Mouse (Mus musculus): Measurements from ENCODE around the gene Gm10837. TPM values are rescaled to one million over a fixed set of nuclear protein-coding genes. Genes with fewer than 3 reads are reported as not detected.

Gm10837 gene
- polyA plus RNA-seq, 1 experiment = not detected

DNA sequence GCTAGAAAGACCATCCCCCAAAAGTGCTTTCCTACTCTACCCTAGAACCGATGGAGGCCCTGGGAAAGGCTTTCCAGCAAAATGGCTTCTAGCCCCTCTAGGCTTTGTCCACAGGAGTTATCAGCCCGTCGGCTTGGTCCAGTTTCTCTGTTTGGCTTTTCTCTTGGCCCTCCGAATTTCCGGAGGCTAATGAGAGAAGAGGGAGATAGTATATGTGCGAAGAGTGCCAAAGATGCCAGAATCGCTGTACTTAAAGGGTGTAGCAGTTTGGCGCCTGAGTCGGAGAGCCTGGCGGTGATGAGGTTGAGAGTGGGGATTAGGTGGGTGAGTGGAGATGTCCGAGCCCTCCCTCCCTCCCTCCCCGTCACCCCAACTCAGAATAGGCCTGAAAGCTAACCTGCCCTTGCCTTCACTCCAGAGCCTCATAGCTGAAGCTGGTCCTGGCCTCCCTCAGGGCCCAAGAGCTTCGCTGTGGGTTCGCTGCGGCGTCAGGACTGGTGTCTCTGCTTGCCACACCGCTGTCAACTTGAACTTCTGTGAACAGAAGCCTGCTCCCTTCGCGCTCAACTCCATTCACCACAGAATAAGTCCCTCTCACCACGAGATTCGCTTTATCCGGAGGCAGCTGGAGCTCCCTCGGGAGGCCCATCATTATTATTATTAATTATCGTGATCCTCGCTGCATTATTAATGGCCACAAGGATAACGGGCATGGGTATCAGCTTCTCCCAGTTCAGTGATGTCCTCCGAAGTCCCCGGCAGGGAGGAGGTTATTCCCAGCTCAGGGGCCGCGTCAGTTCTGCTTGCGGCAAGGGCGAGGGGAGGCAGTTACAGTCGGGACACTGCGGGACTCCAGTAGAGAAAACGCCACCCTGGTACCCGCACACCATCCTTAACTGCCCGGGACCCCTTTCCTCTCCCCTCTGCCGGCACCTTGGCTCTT lies 8.0 kb upstream of the Gm10837 start:
- Histone ChIP-seq H3K36me3 (ENCODE audit: control insufficient read depth, insufficient read depth, low read length) (no peaks in the 10 kb centered on the region), H3K27ac (ENCODE audit: insufficient read depth, low read depth, low read length) (no peak overlapping the region), H3K4me3 (ENCODE audit: low read depth, low read length) (no peak overlapping the region), H3K27me3 (ENCODE audit: control insufficient read depth, insufficient read depth, low read length) (peaks cover 80% of the 10 kb centered on the region), H3K4me1 (ENCODE audit: control insufficient read depth, insufficient read depth, insufficient read length, low read length) (no peaks in the 10 kb centered on the region)
- 3% methylated on average over 38 of the region's 38 CpGs for WGBS
- TF ChIP-seq POLR2A (IDR thresholded peaks at IDR 0.05; ENCODE audit: low read depth, low read length) (no peak), CTCF (IDR thresholded peaks at IDR 0.05; ENCODE audit: extremely low read depth, insufficient read length, insufficient replicate concordance, low read depth, low read length) (no peak)

DNA sequence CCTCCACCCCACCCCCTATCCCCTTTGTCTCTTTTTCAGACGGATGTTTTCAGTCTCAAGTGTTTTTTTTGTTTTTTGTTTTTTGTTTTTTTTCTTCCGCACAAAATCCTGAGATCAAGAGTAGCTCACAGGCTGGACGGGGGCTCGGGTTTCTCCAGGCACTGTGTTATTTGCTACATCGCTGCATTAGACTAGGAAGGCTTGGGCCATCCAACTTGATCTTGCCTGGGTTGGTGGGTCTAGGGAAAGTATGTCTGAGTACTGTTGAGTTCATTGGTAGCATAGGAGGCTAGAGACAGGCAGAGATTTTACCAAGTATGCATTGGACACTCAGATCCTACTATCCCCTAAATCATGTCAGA lies 7.4 kb upstream of the Gm10837 start:
- WGBS = 8% methylated on average over 5 of the region's 5 CpGs
- no peak for TF ChIP-seq CTCF (IDR thresholded peaks at IDR 0.05; ENCODE audit: extremely low read depth, insufficient read length, insufficient replicate concordance, low read depth, low read length)
- no peak for TF ChIP-seq POLR2A (IDR thresholded peaks at IDR 0.05; ENCODE audit: low read depth, low read length)
- Histone ChIP-seq H3K4me3 (ENCODE audit: low read depth, low read length) (no peak overlapping the region), H3K36me3 (ENCODE audit: control insufficient read depth, insufficient read depth, low read length) (no peaks in the 10 kb centered on the region), H3K4me1 (ENCODE audit: control insufficient read depth, insufficient read depth, insufficient read length, low read length) (no peaks in the 10 kb centered on the region), H3K27ac (ENCODE audit: insufficient read depth, low read depth, low read length) (no peak overlapping the region), H3K27me3 (ENCODE audit: control insufficient read depth, insufficient read depth, low read length) (peaks cover 79% of the 10 kb centered on the region)

DNA sequence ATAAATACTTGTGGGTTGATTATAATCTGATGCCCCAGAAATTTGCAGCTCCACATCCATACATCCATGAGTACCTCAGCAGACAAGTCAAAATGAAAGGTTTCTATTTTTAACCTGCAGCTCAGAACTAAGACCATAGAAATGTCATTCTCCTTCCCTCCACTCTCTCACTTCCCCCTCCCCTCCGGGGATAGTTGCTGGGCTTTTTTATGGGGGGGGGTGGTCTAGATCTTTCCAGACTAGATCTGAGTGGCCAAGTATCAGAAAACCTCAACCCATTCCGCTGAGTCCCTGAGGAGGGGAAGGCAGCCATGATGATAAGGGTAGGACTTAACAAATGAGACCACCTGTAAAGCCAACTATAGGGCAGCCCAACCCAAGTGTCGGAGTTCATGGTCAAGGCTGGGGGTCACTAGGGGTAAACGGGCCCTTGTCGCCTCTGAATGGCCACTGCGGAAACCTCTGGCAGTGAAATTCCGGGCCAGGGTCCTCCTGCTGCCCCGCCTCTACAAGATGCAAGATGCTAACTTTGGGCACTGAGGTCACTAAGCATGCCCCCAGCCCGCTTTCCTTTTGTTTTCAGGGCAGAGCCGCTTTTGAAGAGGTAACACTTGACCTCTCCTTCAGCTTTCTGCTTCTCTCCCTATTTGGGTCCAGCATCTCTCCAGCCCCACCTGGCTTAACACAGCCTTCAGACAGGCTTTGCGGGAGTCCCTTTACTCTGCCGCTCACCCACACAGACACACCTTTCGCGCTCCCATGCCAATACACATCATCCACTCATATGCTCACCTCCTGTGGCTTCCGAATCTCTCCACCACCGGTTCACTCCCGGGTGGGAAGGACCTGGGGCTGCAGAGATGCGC lies 6.6 kb upstream of the Gm10837 start:
- 7% methylated on average over 18 of the region's 18 CpGs for WGBS
- H3K36me3 ChIP-seq (ENCODE audit: control insufficient read depth, insufficient read depth, low read length) = no peaks in the 10 kb centered on the region
- H3K4me3 ChIP-seq (ENCODE audit: low read depth, low read length) = no peak overlapping the region
- no peak overlapping the region for H3K27ac ChIP-seq (ENCODE audit: insufficient read depth, low read depth, low read length)
- peaks cover 71% of the 10 kb centered on the region for H3K27me3 ChIP-seq (ENCODE audit: control insufficient read depth, insufficient read depth, low read length)
- no peaks in the 10 kb centered on the region for H3K4me1 ChIP-seq (ENCODE audit: control insufficient read depth, insufficient read depth, insufficient read length, low read length)
- TF ChIP-seq CTCF (IDR thresholded peaks at IDR 0.05; ENCODE audit: extremely low read depth, insufficient read length, insufficient replicate concordance, low read depth, low read length) = no peak
- no peak for TF ChIP-seq POLR2A (IDR thresholded peaks at IDR 0.05; ENCODE audit: low read depth, low read length)

- WGBS = 20% methylated on average over 4 of the region's 4 CpGs
- H3K4me3 ChIP-seq (ENCODE audit: low read depth, low read length) = no peak overlapping the region
Observed at GRCm38 (mm10) chr14:122484458-122484843, 5.9 kb upstream of the Gm10837 start.

DNA sequence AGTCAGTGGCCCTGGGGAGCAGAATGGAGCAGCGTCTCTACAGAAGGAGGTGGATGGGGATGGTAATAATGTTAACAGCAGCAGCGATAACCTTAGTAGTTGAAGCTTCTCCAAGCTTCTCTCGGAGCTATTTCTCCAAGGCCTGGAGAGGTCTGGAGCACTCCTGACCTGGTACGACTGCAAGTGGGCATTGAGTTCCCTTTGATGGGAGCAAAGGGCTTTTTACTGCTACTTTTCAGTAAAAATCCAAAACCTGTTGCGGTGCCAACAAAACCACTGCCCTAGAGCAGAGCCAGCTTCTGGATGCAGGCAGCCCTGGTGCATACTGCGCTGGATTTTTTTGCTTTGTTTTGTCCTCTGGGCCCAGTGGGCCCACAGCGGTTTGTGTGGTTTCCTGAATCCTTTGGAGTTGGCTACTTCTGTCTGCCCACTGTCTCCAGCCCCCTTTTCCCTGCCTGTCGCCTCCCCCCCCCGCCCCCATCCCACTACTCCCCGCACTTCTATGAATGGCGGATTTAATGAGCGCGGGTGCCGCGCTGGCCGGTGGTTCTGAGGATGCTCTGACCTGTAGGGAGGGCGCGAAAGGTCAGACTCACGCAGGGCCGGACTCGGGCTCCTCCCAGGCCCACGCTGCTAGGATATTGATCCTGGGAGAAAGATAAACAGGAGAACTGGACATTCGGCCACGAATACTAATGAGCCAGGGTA lies 5.4 kb upstream of the Gm10837 start:
- H3K27me3 ChIP-seq (ENCODE audit: control insufficient read depth, insufficient read depth, low read length) = peaks cover 74% of the 10 kb centered on the region
- H3K4me3 ChIP-seq (ENCODE audit: low read depth, low read length) = no peak overlapping the region
- 4% methylated on average over 23 of the region's 24 CpGs for WGBS
- H3K36me3 ChIP-seq (ENCODE audit: control insufficient read depth, insufficient read depth, low read length) = no peaks in the 10 kb centered on the region
- no peak overlapping the region for H3K27ac ChIP-seq (ENCODE audit: insufficient read depth, low read depth, low read length)
- TF ChIP-seq CTCF (IDR thresholded peaks at IDR 0.05; ENCODE audit: extremely low read depth, insufficient read length, insufficient replicate concordance, low read depth, low read length) (no peak), POLR2A (IDR thresholded peaks at IDR 0.05; ENCODE audit: low read depth, low read length) (no peak)
- no peaks in the 10 kb centered on the region for H3K4me1 ChIP-seq (ENCODE audit: control insufficient read depth, insufficient read depth, insufficient read length, low read length)

More at GRCm38 (mm10) chr14:122484458-122484843, 5.9 kb upstream of the Gm10837 start:
- Histone ChIP-seq H3K4me1 (ENCODE audit: control insufficient read depth, insufficient read depth, insufficient read length, low read length) (no peaks in the 10 kb centered on the region), H3K27me3 (ENCODE audit: control insufficient read depth, insufficient read depth, low read length) (peaks cover 71% of the 10 kb centered on the region), H3K27ac (ENCODE audit: insufficient read depth, low read depth, low read length) (no peak overlapping the region), H3K36me3 (ENCODE audit: control insufficient read depth, insufficient read depth, low read length) (no peaks in the 10 kb centered on the region)
- no peak for TF ChIP-seq POLR2A (IDR thresholded peaks at IDR 0.05; ENCODE audit: low read depth, low read length)
- TF ChIP-seq CTCF (IDR thresholded peaks at IDR 0.05; ENCODE audit: extremely low read depth, insufficient read length, insufficient replicate concordance, low read depth, low read length) = no peak

DNA sequence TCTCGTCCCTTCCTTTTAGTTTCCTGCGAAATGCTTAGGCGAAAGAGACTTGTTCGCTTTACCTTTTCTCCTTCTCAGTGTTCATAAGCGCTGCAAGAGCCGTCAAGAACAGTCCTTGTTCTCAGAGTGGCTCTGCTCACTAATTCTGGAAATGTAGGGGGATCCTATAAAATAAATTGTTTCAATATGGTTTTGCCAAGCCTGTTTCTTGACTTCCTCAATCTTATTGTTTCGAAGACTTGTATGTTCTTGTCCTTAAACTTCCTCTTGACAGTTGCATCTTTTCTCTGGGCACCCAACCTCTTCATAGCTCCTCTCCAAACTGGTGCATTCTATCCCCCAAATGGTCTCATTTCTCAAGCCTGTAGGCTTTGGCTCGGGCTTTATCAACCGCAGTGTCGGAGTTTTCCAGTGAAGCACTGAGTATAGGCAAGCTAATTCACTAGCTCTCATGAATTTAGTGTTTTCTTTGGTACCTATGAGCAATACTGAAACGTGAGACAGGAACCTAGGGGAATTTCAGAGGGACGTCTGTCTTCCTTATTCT lies 4.7 kb upstream of the Gm10837 start:
- Histone ChIP-seq H3K36me3 (ENCODE audit: control insufficient read depth, insufficient read depth, low read length) (no peaks in the 10 kb centered on the region), H3K27ac (ENCODE audit: insufficient read depth, low read depth, low read length) (no peak overlapping the region), H3K27me3 (ENCODE audit: control insufficient read depth, insufficient read depth, low read length) (peaks cover 76% of the 10 kb centered on the region), H3K4me3 (ENCODE audit: low read depth, low read length) (no peak overlapping the region), H3K4me1 (ENCODE audit: control insufficient read depth, insufficient read depth, insufficient read length, low read length) (peaks cover 5% of the 10 kb centered on the region)
- no peak for TF ChIP-seq POLR2A (IDR thresholded peaks at IDR 0.05; ENCODE audit: low read depth, low read length)
- no peak for TF ChIP-seq CTCF (IDR thresholded peaks at IDR 0.05; ENCODE audit: extremely low read depth, insufficient read length, insufficient replicate concordance, low read depth, low read length)
- WGBS = 7% methylated on average over 12 of the region's 12 CpGs
